Mouse (Mus musculus): ENCODE results near the gene G430095P16Rik. TPM values are rescaled to one million over a fixed set of nuclear protein-coding genes. Genes with fewer than 3 reads are reported as not detected.
A peak's percentile ranks its signal among the peaks of the same experiment; 100 is the strongest.

The G430095P16Rik gene
- polyA plus RNA-seq, 1 experiment, result not detected

DNA sequence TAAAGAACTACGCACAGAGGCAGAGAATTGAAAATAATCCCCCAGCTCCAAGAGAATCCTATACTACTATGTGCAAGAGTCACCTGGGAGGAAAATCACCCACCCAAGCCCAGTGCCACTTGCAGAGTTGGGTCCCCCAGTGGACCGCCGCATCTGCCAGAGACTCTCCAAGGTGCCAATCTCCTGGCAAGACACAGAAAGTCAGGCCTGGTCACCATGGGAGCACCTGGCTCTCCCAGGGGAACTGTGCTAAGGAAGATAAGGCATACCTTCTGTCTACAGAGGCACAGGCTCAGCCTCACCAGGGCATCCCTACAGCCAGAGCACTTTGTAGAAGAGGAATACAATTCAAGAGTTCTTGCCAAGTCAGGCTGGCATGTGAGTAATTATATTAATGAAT lies 35.5 kb downstream of the G430095P16Rik start:
- no peak overlapping the region for H3K4me3 ChIP-seq (ENCODE audit: insufficient read depth, low read depth, low read length)
- H3K27ac ChIP-seq (ENCODE audit: insufficient read depth, low read depth, low read length), result no peak overlapping the region
- TF ChIP-seq POLR2A (IDR thresholded peaks at IDR 0.05; ENCODE audit: insufficient read depth, low read depth, low read length) (no peak), CTCF (IDR thresholded peaks at IDR 0.05; ENCODE audit: insufficient read depth, low read depth, low read length) (no peak)
- H3K4me1 ChIP-seq (ENCODE audit: control insufficient read depth, insufficient read depth, low read length), result peaks cover 14% of the 10 kb centered on the region
- WGBS, result 96% methylated on average over 3 of the region's 3 CpGs

DNA sequence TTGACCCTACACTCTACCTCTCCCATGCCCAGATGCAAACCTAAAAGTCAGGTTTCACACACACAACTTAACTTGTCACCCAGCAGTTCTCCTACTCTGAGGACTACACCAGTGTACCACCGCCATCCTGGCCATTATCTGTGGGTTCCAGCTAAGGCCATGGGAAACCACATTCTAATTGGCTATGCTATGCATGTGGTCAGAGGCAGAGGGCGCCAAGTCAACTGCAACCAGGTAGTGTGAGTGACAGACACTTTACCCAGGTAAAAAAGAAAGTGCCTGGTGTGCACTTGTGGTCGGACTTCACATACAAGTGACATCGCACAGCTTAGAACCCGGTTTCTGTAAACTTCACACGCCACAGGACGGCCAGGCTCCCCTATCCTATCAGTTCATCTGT lies 36.3 kb downstream of the G430095P16Rik start:
- WGBS, result 85% methylated on average over 7 of the region's 7 CpGs
- no peak for TF ChIP-seq POLR2A (IDR thresholded peaks at IDR 0.05; ENCODE audit: insufficient read depth, low read depth, low read length)
- TF ChIP-seq CTCF (IDR thresholded peaks at IDR 0.05; ENCODE audit: insufficient read depth, low read depth, low read length), result no peak
- Histone ChIP-seq H3K4me1 (ENCODE audit: control insufficient read depth, insufficient read depth, low read length) (peaks cover 16% of the 10 kb centered on the region), H3K27ac (ENCODE audit: insufficient read depth, low read depth, low read length) (no peak overlapping the region), H3K4me3 (ENCODE audit: insufficient read depth, low read depth, low read length) (no peak overlapping the region)

DNA sequence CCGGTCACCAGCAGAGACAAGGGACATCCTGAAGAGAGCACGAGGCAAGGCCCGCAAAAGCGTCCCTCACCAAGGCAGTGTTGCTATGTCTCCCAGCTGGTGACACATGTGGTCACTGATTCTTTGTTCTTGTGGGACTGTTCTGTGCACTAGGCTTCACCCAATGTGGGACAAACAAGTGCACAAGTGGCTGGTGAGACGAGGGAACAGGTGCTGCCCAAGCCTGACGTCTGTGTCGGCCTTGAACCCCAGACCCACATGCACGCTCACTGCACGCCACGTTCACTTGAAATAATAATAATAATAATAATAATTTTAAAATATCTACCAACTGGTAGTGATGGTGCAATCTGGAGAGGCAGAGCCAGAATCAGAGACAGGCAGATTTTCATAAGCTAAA lies 36.9 kb downstream of the G430095P16Rik start:
- TF ChIP-seq POLR2A (IDR thresholded peaks at IDR 0.05; ENCODE audit: insufficient read depth, low read depth, low read length) (no peak), CTCF (IDR thresholded peaks at IDR 0.05; ENCODE audit: insufficient read depth, low read depth, low read length) (no peak)
- Histone ChIP-seq H3K4me3 (ENCODE audit: insufficient read depth, low read depth, low read length) (no peak overlapping the region), H3K27ac (ENCODE audit: insufficient read depth, low read depth, low read length) (no peak overlapping the region), H3K4me1 (ENCODE audit: control insufficient read depth, insufficient read depth, low read length) (peaks cover 17% of the 10 kb centered on the region)
- WGBS, result 91% methylated on average over 10 of the region's 10 CpGs

DNA sequence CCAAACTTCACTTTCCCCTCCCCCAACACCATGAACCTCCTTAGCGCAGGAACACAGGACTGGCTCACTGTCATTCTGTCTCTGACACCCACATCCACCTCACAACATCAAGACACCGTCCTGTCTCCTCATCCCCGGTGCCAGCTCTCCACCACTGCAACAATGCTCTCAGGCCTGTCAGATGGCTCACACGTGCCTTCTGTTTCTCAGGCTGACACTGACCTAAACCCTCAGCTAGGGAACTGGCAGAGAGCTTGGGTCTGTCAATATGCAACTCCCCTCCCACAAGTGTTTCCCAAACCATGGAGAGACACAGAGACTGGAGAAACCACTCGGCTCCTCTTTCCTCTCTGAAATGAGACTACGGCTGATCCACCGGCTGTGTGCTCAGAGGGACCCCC lies 37.6 kb downstream of the G430095P16Rik start:
- Histone ChIP-seq H3K4me3 (ENCODE audit: insufficient read depth, low read depth, low read length) (no peak overlapping the region), H3K27ac (ENCODE audit: insufficient read depth, low read depth, low read length) (no peak overlapping the region), H3K4me1 (ENCODE audit: control insufficient read depth, insufficient read depth, low read length) (peaks cover 23% of the 10 kb centered on the region)
- 74% methylated on average over 7 of the region's 7 CpGs for WGBS
- TF ChIP-seq POLR2A (IDR thresholded peaks at IDR 0.05; ENCODE audit: insufficient read depth, low read depth, low read length), result no peak
- TF ChIP-seq CTCF (IDR thresholded peaks at IDR 0.05; ENCODE audit: insufficient read depth, low read depth, low read length), result no peak

DNA sequence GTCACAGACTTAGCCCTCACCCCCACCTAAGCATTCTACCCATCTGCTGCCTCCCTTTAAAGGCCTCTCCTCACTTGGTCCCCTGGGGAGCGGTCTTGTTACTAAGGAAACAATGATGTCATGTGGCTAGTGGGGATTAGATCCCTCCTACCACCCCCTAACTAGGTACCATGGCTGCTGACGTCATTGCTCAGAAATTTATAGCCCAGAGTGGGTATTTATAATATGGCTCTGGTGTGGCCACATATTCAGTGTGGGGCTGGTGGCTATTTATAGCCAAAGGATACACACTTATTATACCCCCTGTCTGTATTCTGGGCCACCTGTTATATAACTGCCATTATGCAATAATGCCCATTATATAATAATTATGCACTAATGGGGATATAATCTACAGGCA lies 38.1 kb downstream of the G430095P16Rik start:
- no peak overlapping the region for H3K4me3 ChIP-seq (ENCODE audit: insufficient read depth, low read depth, low read length)
- peaks cover 28% of the 10 kb centered on the region for H3K4me1 ChIP-seq (ENCODE audit: control insufficient read depth, insufficient read depth, low read length)
- TF ChIP-seq POLR2A (IDR thresholded peaks at IDR 0.05; ENCODE audit: insufficient read depth, low read depth, low read length) (no peak), CTCF (IDR thresholded peaks at IDR 0.05; ENCODE audit: insufficient read depth, low read depth, low read length) (no peak)
- H3K27ac ChIP-seq (ENCODE audit: insufficient read depth, low read depth, low read length), result no peak overlapping the region
- WGBS, result 57% methylated on average over 2 of the region's 2 CpGs

DNA sequence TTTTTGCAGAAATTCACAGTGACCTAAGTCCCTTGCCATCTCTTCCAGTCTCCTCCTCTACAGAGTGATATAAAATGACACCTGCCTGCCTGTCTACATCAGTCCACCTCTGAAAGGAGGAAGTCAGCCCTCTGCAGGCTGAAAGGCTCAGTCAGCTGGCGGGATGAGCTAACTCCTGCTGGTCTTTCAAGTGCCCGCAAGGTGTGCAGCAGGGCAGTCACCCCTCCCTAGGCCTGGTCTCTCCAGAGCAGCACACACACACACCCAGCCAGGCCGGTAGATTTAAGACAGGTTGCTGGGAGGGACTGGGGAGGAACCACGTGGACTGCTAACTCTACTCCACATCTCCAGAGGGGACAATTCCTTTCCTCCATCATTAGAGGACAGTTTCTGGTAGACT lies 41.3 kb downstream of the G430095P16Rik start:
- TF ChIP-seq POLR2A (IDR thresholded peaks at IDR 0.05; ENCODE audit: insufficient read depth, low read depth, low read length) (no peak), CTCF (IDR thresholded peaks at IDR 0.05; ENCODE audit: insufficient read depth, low read depth, low read length) (no peak)
- Histone ChIP-seq H3K27ac (ENCODE audit: insufficient read depth, low read depth, low read length) (no peak overlapping the region), H3K4me1 (ENCODE audit: control insufficient read depth, insufficient read depth, low read length) (peaks cover 23% of the 10 kb centered on the region), H3K4me3 (ENCODE audit: insufficient read depth, low read depth, low read length) (no peak overlapping the region)
- WGBS, result 77% methylated on average over 4 of the region's 4 CpGs

DNA sequence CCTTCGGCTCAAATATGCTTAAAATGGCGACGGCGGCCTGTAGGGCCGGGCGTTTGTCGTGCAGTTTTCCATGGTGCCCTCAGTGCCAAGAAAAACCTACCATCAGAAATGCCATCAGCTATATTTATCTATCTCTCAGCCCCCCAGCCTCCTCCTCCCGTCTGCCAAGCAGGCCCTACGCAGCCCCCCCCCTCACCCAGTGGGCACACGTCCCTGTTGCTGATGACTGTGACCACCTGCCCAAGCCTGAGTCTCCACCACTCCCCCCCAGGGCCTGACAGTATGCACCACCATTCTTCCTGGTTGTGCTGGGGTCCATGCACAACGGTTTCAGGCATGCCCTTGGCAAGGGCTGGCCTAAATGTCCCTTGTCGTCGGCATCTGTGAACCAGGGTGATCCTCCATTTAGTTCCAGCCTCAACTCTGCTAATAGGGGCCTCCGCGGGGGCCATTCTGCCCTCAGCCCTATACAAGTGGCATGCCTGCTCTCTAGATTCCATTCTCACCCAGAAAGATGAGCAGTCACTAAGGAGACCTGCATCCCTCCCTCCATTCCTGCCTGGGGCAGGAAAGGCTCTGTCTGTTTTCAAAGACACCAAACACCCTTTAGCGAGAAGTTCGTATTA lies 42.2 kb downstream of the G430095P16Rik start:
- peaks cover 20% of the 10 kb centered on the region for H3K4me1 ChIP-seq (ENCODE audit: control insufficient read depth, insufficient read depth, low read length)
- peak overlapping the region; percentile 4 for H3K27ac ChIP-seq (ENCODE audit: insufficient read depth, low read depth, low read length)
- TF ChIP-seq CTCF (IDR thresholded peaks at IDR 0.05; ENCODE audit: insufficient read depth, low read depth, low read length) (no peak), POLR2A (IDR thresholded peaks at IDR 0.05; ENCODE audit: insufficient read depth, low read depth, low read length) (no peak)
- no peak overlapping the region for H3K4me3 ChIP-seq (ENCODE audit: insufficient read depth, low read depth, low read length)
- WGBS, result 70% methylated on average over 17 of the region's 17 CpGs

DNA sequence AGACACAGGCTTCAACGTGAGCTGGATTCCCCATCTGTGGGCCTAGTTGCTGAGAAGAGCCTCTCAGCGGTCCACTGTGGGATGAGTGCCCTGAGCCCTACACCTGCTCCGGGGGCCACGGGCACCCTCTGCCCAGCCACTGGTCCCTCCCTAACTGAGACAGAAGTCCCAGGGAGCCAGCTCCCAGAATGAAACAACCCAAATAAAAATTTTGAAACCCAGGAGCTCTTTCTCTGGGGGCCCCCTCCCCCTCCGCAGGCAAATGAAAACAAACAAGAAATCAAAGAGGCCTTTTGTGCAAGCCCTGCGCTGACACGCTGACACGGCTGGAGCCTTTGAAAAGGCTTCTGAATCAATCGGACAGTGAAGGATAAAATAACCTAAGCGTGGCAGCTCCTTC lies 42.8 kb downstream of the G430095P16Rik start:
- no peak overlapping the region for H3K4me3 ChIP-seq (ENCODE audit: insufficient read depth, low read depth, low read length)
- peaks cover 20% of the 10 kb centered on the region for H3K4me1 ChIP-seq (ENCODE audit: control insufficient read depth, insufficient read depth, low read length)
- TF ChIP-seq CTCF (IDR thresholded peaks at IDR 0.05; ENCODE audit: insufficient read depth, low read depth, low read length) (no peak), POLR2A (IDR thresholded peaks at IDR 0.05; ENCODE audit: insufficient read depth, low read depth, low read length) (no peak)
- H3K27ac ChIP-seq (ENCODE audit: insufficient read depth, low read depth, low read length), result peak overlapping the region; percentile 49
- WGBS, result 53% methylated on average over 10 of the region's 10 CpGs

DNA sequence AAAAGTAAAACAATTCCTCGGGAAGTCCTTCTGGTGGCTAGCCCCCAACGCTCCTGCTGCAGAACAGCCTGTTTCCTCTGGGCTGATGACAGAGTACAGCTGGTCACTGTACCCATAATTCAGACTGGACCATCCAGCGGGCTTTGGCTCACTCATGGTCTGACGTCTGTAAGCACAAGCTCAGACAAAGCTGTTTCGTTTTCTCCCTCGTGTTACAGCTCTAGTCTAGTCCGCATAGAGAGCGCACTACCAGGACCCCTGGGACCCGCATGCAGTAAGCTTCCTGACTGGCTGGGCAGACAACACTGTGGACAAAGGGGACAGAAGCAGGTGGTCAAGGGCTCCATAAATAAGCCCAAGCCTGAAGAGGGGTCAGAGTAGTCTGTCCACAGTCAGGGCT lies 43.6 kb downstream of the G430095P16Rik start:
- TF ChIP-seq CTCF (IDR thresholded peaks at IDR 0.05; ENCODE audit: insufficient read depth, low read depth, low read length), result no peak
- no peak for TF ChIP-seq POLR2A (IDR thresholded peaks at IDR 0.05; ENCODE audit: insufficient read depth, low read depth, low read length)
- Histone ChIP-seq H3K4me1 (ENCODE audit: control insufficient read depth, insufficient read depth, low read length) (peaks cover 26% of the 10 kb centered on the region), H3K4me3 (ENCODE audit: insufficient read depth, low read depth, low read length) (no peak overlapping the region), H3K27ac (ENCODE audit: insufficient read depth, low read depth, low read length) (peak overlapping the region; percentile 49; the same call in 1 of the 2 replicates)
- WGBS, result 71% methylated on average over 9 of the region's 9 CpGs

Data from olfactory bulb, adult 2 months (tissue).